Mouse (Mus musculus) neural tube, embryonic 14.5 days (tissue): ENCODE data around the gene Tab1. TPM values are rescaled to one million over a fixed set of nuclear protein-coding genes. Genes with fewer than 3 reads are reported as not detected.

Experiments
- ATAC-seq: fragments of 200-750 bp; cut with Nextera tagmentation; 2 replicates; pipeline ENCODE4 v1.8.0; 2017; ENCODE audit warnings: low read depth, mild to moderate bottlenecking, moderate TSS enrichment, moderate library complexity
- H3K27ac ChIP-seq: fragments of 300-500 bp; sonication (generic); 2 replicates; pipeline ENCODE4 v1.5.1; 2014; ENCODE audit warnings: low read depth, mild to moderate bottlenecking, control low read depth, low read length, moderate library complexity, mixed read lengths
- H3K27me3 ChIP-seq: fragments of 300-500 bp; sonication (generic); 2 replicates; pipeline ENCODE4 v1.6.1; 2014; ENCODE audit warnings: low read length; ENCODE audit not compliant: control insufficient read depth, insufficient read depth
- H3K36me3 ChIP-seq: fragments of 300-500 bp; sonication (generic); 2 replicates; pipeline ENCODE4 v1.6.1; 2014; ENCODE audit warnings: low read length, mixed read lengths; ENCODE audit not compliant: control insufficient read depth, insufficient read depth
- H3K4me1 ChIP-seq: fragments of 300-500 bp; sonication (generic); 2 replicates; pipeline ENCODE4 v1.6.1; 2014; ENCODE audit warnings: low read length; ENCODE audit not compliant: control insufficient read depth, insufficient read depth
- H3K4me2 ChIP-seq: fragments of 300-500 bp; sonication (generic); 2 replicates; pipeline ENCODE4 v1.6.1; 2014; ENCODE audit warnings: mild to moderate bottlenecking, low read depth, low read length, control low read depth
- H3K4me3 ChIP-seq: fragments of 300-500 bp; sonication (generic); 2 replicates; pipeline ENCODE4 v1.5.1; 2014; ENCODE audit warnings: low read depth, low read length, control low read depth, mixed read lengths
- H3K9ac ChIP-seq: fragments of 300-500 bp; sonication (generic); replicated peaks from 2 replicates; pipeline ENCODE4 v1.6.1; 2014; ENCODE audit warnings: low read depth, mild to moderate bottlenecking, control low read depth, low read length, mixed read lengths
- H3K9me3 ChIP-seq: fragments of 300-500 bp; sonication (generic); 2 replicates; pipeline ENCODE4 v1.6.1; 2016; ENCODE audit warnings: low read length; ENCODE audit not compliant: control insufficient read depth
- WGBS: fragments of 180-500 bp; shearing (Covaris S2); extraction: QIAGEN DNeasy Blood & Tissue Kit; methylation state at CpG from one replicate; pipeline ENCODE4 v1.1.7; 2014; 5-methylcytosine and 5-hydroxymethylcytosine counted together
- polyA plus RNA-seq: library from polyadenylated mRNA; unstranded; fragments of >200 nt; fragmentation: Nextera tagmentation; extraction: Ambion mirVana; gene quantifications from 2 replicates; pipeline ENCODE4 v1.2.1, GENCODE M21; 2014

The Tab1 gene
- polyA plus RNA-seq, 1 experiment from 2014 or later: 30.1 TPM

- Histone ChIP-seq H3K4me2 (no peak overlapping the region), H3K36me3 (peaks cover 56% of the 10 kb centered on the region)
These were observed 27.3 kb downstream of the Tab1 start for GRCm38 (mm10) chr15:80160223-80160622.

GRCm38 (mm10) chr15:80160726-80161125, 27.8 kb downstream of the Tab1 start:
- ATAC-seq: no peak
- 83% methylated on average over 4 of the region's 4 CpGs for WGBS
- no peaks in the 10 kb centered on the region for H3K9me3 ChIP-seq
- no peaks in the 10 kb centered on the region for H3K27me3 ChIP-seq
- no peaks in the 10 kb centered on the region for H3K4me1 ChIP-seq
- no peak overlapping the region for H3K27ac ChIP-seq
- no peak overlapping the region for H3K9ac ChIP-seq
- peaks cover 51% of the 10 kb centered on the region for H3K36me3 ChIP-seq
- H3K4me2 ChIP-seq: no peak overlapping the region
- H3K4me3 ChIP-seq: no peak overlapping the region

More at GRCm38 (mm10) chr15:80160223-80160622, 27.3 kb downstream of the Tab1 start:
- no peaks in the 10 kb centered on the region for H3K27me3 ChIP-seq
- no peak overlapping the region for H3K9ac ChIP-seq
- no peak overlapping the region for H3K4me3 ChIP-seq
- H3K9me3 ChIP-seq: no peaks in the 10 kb centered on the region
- 90% methylated on average over 13 of the region's 13 CpGs for WGBS
- no peaks in the 10 kb centered on the region for H3K4me1 ChIP-seq
- no peak overlapping the region for H3K27ac ChIP-seq
- no peak for ATAC-seq

- no peak for ATAC-seq
- peaks cover 47% of the 10 kb centered on the region for H3K36me3 ChIP-seq
- no peaks in the 10 kb centered on the region for H3K4me1 ChIP-seq
- H3K4me3 ChIP-seq: no peak overlapping the region
- H3K27ac ChIP-seq: no peak overlapping the region
- no peak overlapping the region for H3K4me2 ChIP-seq
- H3K9me3 ChIP-seq: no peaks in the 10 kb centered on the region
- no peaks in the 10 kb centered on the region for H3K27me3 ChIP-seq
- 89% methylated on average over 3 of the region's 3 CpGs for WGBS
- no peak overlapping the region for H3K9ac ChIP-seq
These were observed 28.3 kb downstream of the Tab1 start for GRCm38 (mm10) chr15:80161199-80161598.

GRCm38 (mm10) chr15:80162401-80162964, 29.6 kb downstream of the Tab1 start:
- H3K27me3 ChIP-seq: no peaks in the 10 kb centered on the region
- ATAC-seq: no peak
- WGBS: 86% methylated on average over 4 of the region's 4 CpGs
- H3K9me3 ChIP-seq: no peaks in the 10 kb centered on the region
- H3K4me1 ChIP-seq: no peaks in the 10 kb centered on the region
- H3K27ac ChIP-seq: no peak overlapping the region
- no peak overlapping the region for H3K4me2 ChIP-seq
- H3K9ac ChIP-seq: no peak overlapping the region
- H3K4me3 ChIP-seq: no peak overlapping the region
- H3K36me3 ChIP-seq: peaks cover 42% of the 10 kb centered on the region

- no peak for ATAC-seq
- H3K27me3 ChIP-seq: no peaks in the 10 kb centered on the region
- H3K27ac ChIP-seq: no peak overlapping the region
- no peak overlapping the region for H3K4me2 ChIP-seq
- H3K4me1 ChIP-seq: no peaks in the 10 kb centered on the region
- no peaks in the 10 kb centered on the region for H3K9me3 ChIP-seq
- H3K4me3 ChIP-seq: no peak overlapping the region
- H3K36me3 ChIP-seq: peaks cover 34% of the 10 kb centered on the region
- WGBS: 84% methylated on average over 11 of the region's 11 CpGs
- no peak overlapping the region for H3K9ac ChIP-seq
These were observed 30.3 kb downstream of the Tab1 start for GRCm38 (mm10) chr15:80163274-80163673.

GRCm38 (mm10) chr15:80163716-80164115, 30.8 kb downstream of the Tab1 start:
- Histone ChIP-seq H3K9ac (no peak overlapping the region), H3K4me3 (no peak overlapping the region), H3K4me2 (no peak overlapping the region), H3K27me3 (no peaks in the 10 kb centered on the region), H3K27ac (no peak overlapping the region), H3K36me3 (peaks cover 32% of the 10 kb centered on the region), H3K4me1 (no peaks in the 10 kb centered on the region), H3K9me3 (no peaks in the 10 kb centered on the region)
- WGBS: 94% methylated on average over 4 of the region's 4 CpGs
- no peak for ATAC-seq

- H3K27me3 ChIP-seq: no peaks in the 10 kb centered on the region
- H3K4me2 ChIP-seq: no peak overlapping the region
- no peak overlapping the region for H3K27ac ChIP-seq
- no peak overlapping the region for H3K4me3 ChIP-seq
- H3K9me3 ChIP-seq: no peaks in the 10 kb centered on the region
- H3K36me3 ChIP-seq: peaks cover 16% of the 10 kb centered on the region
- WGBS: 54% methylated on average over 5 of the region's 5 CpGs
- ATAC-seq: no peak
- no peak overlapping the region for H3K9ac ChIP-seq
- H3K4me1 ChIP-seq: no peaks in the 10 kb centered on the region
These were observed 32.5 kb downstream of the Tab1 start for GRCm38 (mm10) chr15:80165396-80165795.

- Histone ChIP-seq H3K9ac (no peak overlapping the region), H3K27me3 (peaks cover 6% of the 10 kb centered on the region; the same call in 1 of the 2 replicates), H3K4me3 (no peak overlapping the region), H3K4me2 (no peak overlapping the region), H3K36me3 (no peaks in the 10 kb centered on the region), H3K9me3 (no peaks in the 10 kb centered on the region), H3K4me1 (0 out of 2 replicates have a peak, but pooled peaks cover 4% of the 10 kb centered on the region), H3K27ac (no peak overlapping the region)
- WGBS: 95% methylated on average over 1 of the region's 1 CpGs
- no peak for ATAC-seq
These were observed 36.6 kb downstream of the Tab1 start for GRCm38 (mm10) chr15:80169484-80169883.

GRCm38 (mm10) chr15:80170357-80170756, 37.4 kb downstream of the Tab1 start:
- Histone ChIP-seq H3K9me3 (no peaks in the 10 kb centered on the region), H3K4me1 (peaks cover 10% of the 10 kb centered on the region), H3K27me3 (peaks cover 6% of the 10 kb centered on the region; the same call in 1 of the 2 replicates), H3K4me3 (no peak overlapping the region), H3K4me2 (no peak overlapping the region), H3K36me3 (no peaks in the 10 kb centered on the region), H3K9ac (no peak overlapping the region), H3K27ac (no peak overlapping the region)
- 50% methylated on average over 4 of the region's 4 CpGs for WGBS
- no peak for ATAC-seq
